Mouse (Mus musculus): ENCODE data around the gene Lyve1.

GRCm38 (mm10) chr7:110896453-110896852, 33.4 kb upstream of the Lyve1 start:
- TF ChIP-seq POLR2A (IDR thresholded peaks at IDR 0.05; ENCODE audit: insufficient read depth, low read length), result no peak
- no peak for TF ChIP-seq CTCF (IDR thresholded peaks at IDR 0.05; ENCODE audit: low read depth, low read length)
- no peak for TF ChIP-seq EP300 (IDR thresholded peaks at IDR 0.05; ENCODE audit: insufficient read depth, low read depth, low read length)
